Mouse (Mus musculus): ENCODE results near the gene Ahnak2. TPM values are rescaled to one million over a fixed set of nuclear protein-coding genes. Genes with fewer than 3 reads are reported as not detected.

Ahnak2 gene
- total and polyA plus RNA-seq, 3 experiments, result 3.1 to 27.7 (median 14.6) TPM

DNA sequence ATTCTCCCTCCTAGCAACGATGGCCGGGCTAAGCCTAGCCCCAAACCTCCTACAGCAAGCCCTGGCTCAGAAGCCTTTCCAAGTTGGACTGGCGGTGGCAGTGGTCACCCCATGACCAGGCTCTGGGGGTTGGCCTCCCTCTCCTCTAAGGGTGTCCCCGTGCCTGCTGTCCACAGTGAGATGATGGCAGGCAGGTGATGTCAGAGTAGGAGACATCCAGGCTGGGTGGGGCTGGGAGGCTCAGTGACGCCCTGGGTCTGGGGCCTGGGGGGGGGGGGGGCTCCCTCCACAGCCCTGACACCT, 79.5 kb downstream of the Ahnak2 start:
- Histone ChIP-seq H3K4me1 (ENCODE audit: control insufficient read depth in 1 of 2, insufficient read depth in 2 of 2) (peaks cover 11 to 20% of the 10 kb centered on the region in 2 experiments), H3K4me3 (replicated peaks in 1 of 3; ENCODE audit: low read depth in 2 of 3, low read length in 2 of 3, poor library complexity in 1 of 3) (peak overlapping the region; percentile 42 to 67 (median 58)), H3K79me2 (replicated peaks; ENCODE audit: control insufficient read depth, extremely low read depth, insufficient read depth, poor library complexity, severe bottlenecking) (no peaks in the 10 kb centered on the region), H3K4me2 (ENCODE audit: insufficient read depth, low read depth, poor library complexity, severe bottlenecking) (peak overlapping the region; percentile 61), H3K9ac (ENCODE audit: insufficient read depth, low read depth) (peak overlapping the region; percentile 32; the same call in 1 of the 2 replicates), H3K27ac (ENCODE audit: insufficient read depth, low read depth) (no peak overlapping the region), H3K9me3 (replicated peaks; ENCODE audit: low read length) (no peaks in the 10 kb centered on the region), H3K36me3 (replicated peaks in 1 of 2; ENCODE audit: control insufficient read depth in 1 of 2, insufficient read depth in 1 of 2, low read length in 1 of 2) (no peaks in the 10 kb centered on the region), H3K27me3 (replicated peaks) (peaks cover 48% of the 10 kb centered on the region)
- DNase-seq (ENCODE audit: extremely low read depth), result no peak
- in situ Hi-C loops (cut with MboI; ENCODE audit: low pct_ligation_motif_present, low pct_unique_long_range_greater_than_20kb, low sequenced_read_pairs) (no loop called here), dilution Hi-C loops (cut with MboI; ENCODE audit: extremely low pct_ligation_motif_present, extremely low pct_unique_long_range_greater_than_20kb, low sequenced_read_pairs) (no loop called here)
- TF ChIP-seq ZNF384 (IDR thresholded peaks at IDR 0.05; ENCODE audit: low read depth, low read length) (no peak), KAT2A (IDR thresholded peaks at IDR 0.05; ENCODE audit: insufficient replicate concordance, low read length) (no peak), IRF4 (IDR thresholded peaks at IDR 0.05; ENCODE audit: low read depth, low read length) (no peak), RAD21 (IDR thresholded peaks at IDR 0.05; ENCODE audit: low read depth, low read length) (no peak), JUN (IDR thresholded peaks at IDR 0.05; ENCODE audit: insufficient read depth, low read depth, low read length) (no peak), PAX5 (IDR thresholded peaks at IDR 0.05; ENCODE audit: low read length) (no peak), ZMIZ1 (IDR thresholded peaks at IDR 0.05; ENCODE audit: low read depth, low read length) (no peak), CHD2 (IDR thresholded peaks at IDR 0.05; ENCODE audit: low read length) (no peak), SIN3A (IDR thresholded peaks at IDR 0.05; ENCODE audit: low read length) (no peak), MAFK (IDR thresholded peaks at IDR 0.05; ENCODE audit: insufficient replicate concordance, low read length) (no peak), RCOR1 (conservative IDR thresholded peaks at IDR 0.05; ENCODE audit: low read depth, low read length) (no peak), ETS1 (conservative IDR thresholded peaks at IDR 0.05; ENCODE audit: low read depth, low read length) (no peak), POLR2A (IDR thresholded peaks at IDR 0.05; ENCODE audit: low read depth, low read length) (no peak), MAX (IDR thresholded peaks at IDR 0.05; ENCODE audit: low read length) (no peak), MYC (IDR thresholded peaks at IDR 0.05; ENCODE audit: low read depth, low read length) (no peak), E2F4 (IDR thresholded peaks at IDR 0.05; ENCODE audit: insufficient replicate concordance, low read depth, low read length) (no peak)

DNA sequence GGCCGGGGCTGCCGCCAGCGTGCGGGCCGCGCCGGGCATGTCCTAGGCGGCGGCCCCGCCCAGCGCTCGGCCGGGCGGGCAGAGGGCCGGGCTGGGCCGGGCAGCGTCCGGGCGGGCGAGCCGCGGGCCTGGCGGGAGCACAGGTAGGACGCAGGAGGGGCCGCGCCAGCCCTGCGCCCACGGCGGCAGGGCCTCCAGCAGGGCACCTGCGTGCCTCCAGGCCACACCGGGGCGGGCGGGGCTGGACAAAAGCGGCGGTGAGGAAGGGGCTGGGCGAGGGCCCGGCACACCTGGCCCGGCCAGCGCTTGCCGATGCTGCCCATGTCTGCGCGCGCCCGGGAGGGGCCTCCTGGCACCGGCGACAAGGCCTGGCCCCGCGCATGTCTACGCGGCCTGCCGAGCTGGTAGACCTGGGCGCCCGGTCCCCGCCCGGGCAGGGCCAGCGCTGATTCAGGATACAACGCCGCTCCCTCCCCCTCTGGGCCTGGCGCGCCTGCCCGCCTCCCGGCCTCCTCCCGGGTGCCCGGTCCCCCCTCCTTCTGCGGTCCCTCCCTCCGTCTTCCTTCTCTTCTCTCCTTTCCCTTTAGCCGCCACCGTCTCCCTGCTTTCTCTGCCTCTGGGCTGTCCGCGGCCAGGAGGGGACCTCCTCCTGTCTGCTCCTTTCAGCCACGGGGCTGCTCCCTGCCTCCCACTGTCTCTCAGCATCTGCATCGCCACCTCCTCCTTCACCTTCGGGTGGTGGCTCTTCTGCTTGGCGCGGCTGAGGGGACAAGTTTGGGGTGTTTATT, 80.0 kb downstream of the Ahnak2 start:
- Histone ChIP-seq H3K4me1 (ENCODE audit: control insufficient read depth in 1 of 2, insufficient read depth in 2 of 2) (peaks cover 11 to 20% of the 10 kb centered on the region in 2 experiments), H3K9ac (ENCODE audit: insufficient read depth, low read depth) (peak overlapping the region; percentile 32; the same call in 1 of the 2 replicates), H3K36me3 (replicated peaks in 1 of 2; ENCODE audit: control insufficient read depth in 1 of 2, insufficient read depth in 1 of 2, low read length in 1 of 2) (no peaks in the 10 kb centered on the region), H3K79me2 (replicated peaks; ENCODE audit: control insufficient read depth, extremely low read depth, insufficient read depth, poor library complexity, severe bottlenecking) (no peaks in the 10 kb centered on the region), H3K4me3 (replicated peaks in 1 of 3; ENCODE audit: low read depth in 2 of 3, low read length in 2 of 3, poor library complexity in 1 of 3) (peak overlapping the region; percentile 42 to 67 (median 58)), H3K9me3 (replicated peaks; ENCODE audit: low read length) (no peaks in the 10 kb centered on the region), H3K27me3 (replicated peaks) (peaks cover 48% of the 10 kb centered on the region), H3K27ac (ENCODE audit: insufficient read depth, low read depth) (no peak overlapping the region), H3K4me2 (ENCODE audit: insufficient read depth, low read depth, poor library complexity, severe bottlenecking) (peak overlapping the region; percentile 61)
- TF ChIP-seq RAD21 (IDR thresholded peaks at IDR 0.05; ENCODE audit: low read depth, low read length), result no peak
- TF ChIP-seq ZC3H11A (IDR thresholded peaks at IDR 0.05; ENCODE audit: low read depth, low read length), result no peak
- peak; percentile 64 for TF ChIP-seq NRF1 (IDR thresholded peaks at IDR 0.05; ENCODE audit: low read depth, low read length)
- dilution Hi-C loops (cut with MboI; ENCODE audit: extremely low pct_ligation_motif_present, extremely low pct_unique_long_range_greater_than_20kb, low sequenced_read_pairs), result no loop called here
- in situ Hi-C loops (cut with MboI; ENCODE audit: low pct_ligation_motif_present, low pct_unique_long_range_greater_than_20kb, low sequenced_read_pairs), result no loop called here
- DNase-seq (ENCODE audit: extremely low read depth), result no peak

Other genes starting within 250 kb of the Ahnak2 start
- 29.7 and 36.6 TPM in 2 replicates for gene Inf2, start 213.9 kb downstream of the Ahnak2 start, total RNA-seq (2012; rRNA removed)
- gene Inf2, start 213.9 kb downstream of the Ahnak2 start, total RNA-seq (2014; rRNA removed), result 13.5 and 13.9 TPM in 2 replicates
- gene Inf2, start 213.9 kb downstream of the Ahnak2 start, polyA plus RNA-seq (2012; ENCODE audit: insufficient read length, low read depth), result 129 and 131 TPM in 2 replicates
- gene Adssl1, start 182.6 kb downstream of the Ahnak2 start, total RNA-seq (2012; rRNA removed), result 9.4 and 10.7 TPM in 2 replicates
- gene Adssl1, start 182.6 kb downstream of the Ahnak2 start, total RNA-seq (2014; rRNA removed), result 10.2 and 11.8 TPM in 2 replicates
- gene Adssl1, start 182.6 kb downstream of the Ahnak2 start, polyA plus RNA-seq (2012; ENCODE audit: insufficient read length, low read depth), result 29.4 and 37.1 TPM in 2 replicates
- 137 and 149 TPM in 2 replicates for gene Siva1, start 158.0 kb downstream of the Ahnak2 start, total RNA-seq (2012; rRNA removed)
- 78.1 and 81.9 TPM in 2 replicates for gene Siva1, start 158.0 kb downstream of the Ahnak2 start, total RNA-seq (2014; rRNA removed)
- 135 and 158 TPM in 2 replicates for gene Siva1, start 158.0 kb downstream of the Ahnak2 start, polyA plus RNA-seq (2012; ENCODE audit: insufficient read length, low read depth)
- 66.6 and 79.9 TPM in 2 replicates for gene Akt1, start 127.8 kb downstream of the Ahnak2 start, total RNA-seq (2012; rRNA removed)
- gene Akt1, start 127.8 kb downstream of the Ahnak2 start, total RNA-seq (2014; rRNA removed), result 69.8 and 74.4 TPM in 2 replicates
- 144 and 178 TPM in 2 replicates for gene Akt1, start 127.8 kb downstream of the Ahnak2 start, polyA plus RNA-seq (2012; ENCODE audit: insufficient read length, low read depth)
- 0.30 and 0.63 TPM in 2 replicates for gene Zbtb42, start 123.8 kb downstream of the Ahnak2 start, total RNA-seq (2012; rRNA removed)
- gene Zbtb42, start 123.8 kb downstream of the Ahnak2 start, total RNA-seq (2014; rRNA removed), result not detected in 2 replicates
- 0.08 and 0.11 TPM in 2 replicates for gene Zbtb42, start 123.8 kb downstream of the Ahnak2 start, polyA plus RNA-seq (2012; ENCODE audit: insufficient read length, low read depth)
- gene Cep170b, start 82.2 kb downstream of the Ahnak2 start, total RNA-seq (2012; rRNA removed), result 30.6 and 39.1 TPM in 2 replicates
- gene Cep170b, start 82.2 kb downstream of the Ahnak2 start, total RNA-seq (2014; rRNA removed), result 44.4 and 48.1 TPM in 2 replicates
- 44.4 and 63.1 TPM in 2 replicates for gene Cep170b, start 82.2 kb downstream of the Ahnak2 start, polyA plus RNA-seq (2012; ENCODE audit: insufficient read length, low read depth)
- gene Pld4, start 42.0 kb downstream of the Ahnak2 start, total RNA-seq (2012; rRNA removed), result 149 and 155 TPM in 2 replicates
- 112 and 117 TPM in 2 replicates for gene Pld4, start 42.0 kb downstream of the Ahnak2 start, total RNA-seq (2014; rRNA removed)
- gene Pld4, start 42.0 kb downstream of the Ahnak2 start, polyA plus RNA-seq (2012; ENCODE audit: insufficient read length, low read depth), result 196 and 226 TPM in 2 replicates
- 3.1 and 3.5 TPM in 2 replicates for gene Clba1, start 6.3 kb upstream of the Ahnak2 start, total RNA-seq (2012; rRNA removed)
- 2.5 TPM in 2 replicates for gene Clba1, start 6.3 kb upstream of the Ahnak2 start, total RNA-seq (2014; rRNA removed)
- gene Clba1, start 6.3 kb upstream of the Ahnak2 start, polyA plus RNA-seq (2012; ENCODE audit: insufficient read length, low read depth), result 3.0 and 3.5 TPM in 2 replicates
- gene Cdca4, start 26.8 kb upstream of the Ahnak2 start, total RNA-seq (2012; rRNA removed), result 78.0 and 90.6 TPM in 2 replicates
- gene Cdca4, start 26.8 kb upstream of the Ahnak2 start, total RNA-seq (2014; rRNA removed), result 111 and 128 TPM in 2 replicates
- gene Cdca4, start 26.8 kb upstream of the Ahnak2 start, polyA plus RNA-seq (2012; ENCODE audit: insufficient read length, low read depth), result 68.3 and 78.0 TPM in 2 replicates
- 31.1 and 44.7 TPM in 2 replicates for gene Gpr132, start 65.6 kb upstream of the Ahnak2 start, total RNA-seq (2012; rRNA removed)
- gene Gpr132, start 65.6 kb upstream of the Ahnak2 start, total RNA-seq (2014; rRNA removed), result 19.4 and 24.4 TPM in 2 replicates
- gene Gpr132, start 65.6 kb upstream of the Ahnak2 start, polyA plus RNA-seq (2012; ENCODE audit: insufficient read length, low read depth), result 50.9 and 62.1 TPM in 2 replicates
- gene Jag2, start 127.1 kb upstream of the Ahnak2 start, total RNA-seq (2012; rRNA removed), result 3.8 and 7.6 TPM in 2 replicates
- gene Jag2, start 127.1 kb upstream of the Ahnak2 start, total RNA-seq (2014; rRNA removed), result 0.34 and 0.69 TPM in 2 replicates
- gene Jag2, start 127.1 kb upstream of the Ahnak2 start, polyA plus RNA-seq (2012; ENCODE audit: insufficient read length, low read depth), result 0.59 and 0.80 TPM in 2 replicates
- 15.9 and 23.9 TPM in 2 replicates for gene Nudt14, start 139.5 kb upstream of the Ahnak2 start, total RNA-seq (2012; rRNA removed)
- 17.7 and 19.7 TPM in 2 replicates for gene Nudt14, start 139.5 kb upstream of the Ahnak2 start, total RNA-seq (2014; rRNA removed)
- 20.0 and 20.7 TPM in 2 replicates for gene Nudt14, start 139.5 kb upstream of the Ahnak2 start, polyA plus RNA-seq (2012; ENCODE audit: insufficient read length, low read depth)
- gene Btbd6, start 173.8 kb upstream of the Ahnak2 start, total RNA-seq (2012; rRNA removed), result 10.8 and 11.9 TPM in 2 replicates
- 4.3 and 5.6 TPM in 2 replicates for gene Btbd6, start 173.8 kb upstream of the Ahnak2 start, total RNA-seq (2014; rRNA removed)
- 8.0 and 9.9 TPM in 2 replicates for gene Btbd6, start 173.8 kb upstream of the Ahnak2 start, polyA plus RNA-seq (2012; ENCODE audit: insufficient read length, low read depth)
- 30.8 and 31.2 TPM in 2 replicates for gene Brf1, start 198.0 kb upstream of the Ahnak2 start, total RNA-seq (2012; rRNA removed)
- gene Brf1, start 198.0 kb upstream of the Ahnak2 start, total RNA-seq (2014; rRNA removed), result 15.9 and 18.1 TPM in 2 replicates
- gene Brf1, start 198.0 kb upstream of the Ahnak2 start, polyA plus RNA-seq (2012; ENCODE audit: insufficient read length, low read depth), result 29.6 and 30.6 TPM in 2 replicates
- 6.5 and 7.1 TPM in 2 replicates for gene Pacs2, start 211.9 kb upstream of the Ahnak2 start, total RNA-seq (2012; rRNA removed)
- 2.4 and 3.1 TPM in 2 replicates for gene Pacs2, start 211.9 kb upstream of the Ahnak2 start, total RNA-seq (2014; rRNA removed)
- 7.0 and 8.2 TPM in 2 replicates for gene Pacs2, start 211.9 kb upstream of the Ahnak2 start, polyA plus RNA-seq (2012; ENCODE audit: insufficient read length, low read depth)

Measured in CH12.LX (cell line).